Mouse (Mus musculus) brown adipose tissue, adult 24 weeks (tissue): ENCODE measurements around the gene Rfng. TPM values are rescaled to one million over a fixed set of nuclear protein-coding genes. Genes with fewer than 3 reads are reported as not detected.
A peak's percentile ranks its signal among the peaks of the same experiment; 100 is the strongest.
"Not testable (repeated sequence)": the region's sequence is repeated elsewhere in the genome, so short reads cannot be mapped to it uniquely, and the experiment has no call there.

Experiments
- H3K27ac ChIP-seq: fragments of 200-500 bp; replicated peaks from 2 replicates; pipeline ENCODE4 v1.5.1; 2012; ENCODE audit warnings: low read depth, mild to moderate bottlenecking, low read length
- H3K4me1 ChIP-seq: fragments of 200-500 bp; 2 replicates; pipeline ENCODE4 v1.6.1; 2012; ENCODE audit warnings: low read length, mixed read lengths; ENCODE audit not compliant: control insufficient read depth, insufficient read depth, insufficient read length
- H3K4me3 ChIP-seq: fragments of 200-500 bp; 2 replicates; pipeline ENCODE4 v1.5.1; 2012; ENCODE audit warnings: low read depth, mild to moderate bottlenecking, low read length, moderate library complexity; ENCODE audit not compliant: insufficient read depth
- polyA plus RNA-seq: library from polyadenylated mRNA; stranded (reverse); fragments of >200 nt; gene quantifications from 2 replicates; pipeline ENCODE4 v1.2.4, GENCODE M21; 2012; ENCODE audit not compliant: missing spikeins, insufficient read depth, insufficient read length

Rfng gene
- 14.0 and 15.1 TPM in 2 replicates for polyA plus RNA-seq

GRCm38 (mm10) chr11:120784064-120784791 is at the start of gene Rfng, which contains the start of gene Gps1:
Rfng (minus strand) TSS chr11:120784207.
Gps1 (plus strand) TSS chr11:120784272.
- H3K27ac ChIP-seq, result peak within 1 kb of the TSS; percentile 41; the same call in 1 of the 2 replicates
- peak within 1 kb of the TSS; percentile 99 for H3K4me3 ChIP-seq
- H3K4me1 ChIP-seq, result peaks cover 9% of the 10 kb centered on the region

GRCm38 (mm10) chr11:120832962-120833361 is 49.0 kb upstream of the Rfng start:
- H3K4me3 ChIP-seq, H3K4me1 ChIP-seq, H3K27ac ChIP-seq: not testable (repeated sequence)

- no peak overlapping the region for H3K4me3 ChIP-seq
- no peak overlapping the region for H3K27ac ChIP-seq
- no peaks in the 10 kb centered on the region; the same call in 1 of the 2 replicates for H3K4me1 ChIP-seq
Observed at GRCm38 (mm10) chr11:120831659-120832440, 47.8 kb upstream of the Rfng start.

- Histone ChIP-seq H3K4me3 (no peak overlapping the region), H3K27ac (no peak overlapping the region), H3K4me1 (no peaks in the 10 kb centered on the region; the same call in 1 of the 2 replicates)
Observed at GRCm38 (mm10) chr11:120830686-120831085, 46.7 kb upstream of the Rfng start.

GRCm38 (mm10) chr11:120829757-120830532 is 45.9 kb upstream of the Rfng start:
- Histone ChIP-seq H3K27ac (no peak overlapping the region), H3K4me1 (peaks cover 2% of the 10 kb centered on the region; the same call in 1 of the 2 replicates), H3K4me3 (no peak overlapping the region)

- no peak overlapping the region for H3K4me3 ChIP-seq
- no peak overlapping the region for H3K27ac ChIP-seq
- H3K4me1 ChIP-seq, result peaks cover 2% of the 10 kb centered on the region; the same call in 1 of the 2 replicates
Observed at GRCm38 (mm10) chr11:120828416-120828815, 44.4 kb upstream of the Rfng start.

- Histone ChIP-seq H3K4me1 (peaks cover 5% of the 10 kb centered on the region), H3K27ac (no peak overlapping the region), H3K4me3 (no peak overlapping the region)
Observed at GRCm38 (mm10) chr11:120826016-120826953, 42.3 kb upstream of the Rfng start.

GRCm38 (mm10) chr11:120825289-120825863 is 41.4 kb upstream of the Rfng start:
- Histone ChIP-seq H3K4me3 (no peak overlapping the region), H3K27ac (no peak overlapping the region), H3K4me1 (peaks cover 5% of the 10 kb centered on the region)

- peaks cover 5% of the 10 kb centered on the region for H3K4me1 ChIP-seq
- H3K27ac ChIP-seq, result peak overlapping the region; percentile 28; the same call in 1 of the 2 replicates
- H3K4me3 ChIP-seq, result peak overlapping the region; percentile 78
Observed at GRCm38 (mm10) chr11:120824787-120825288, 40.8 kb upstream of the Rfng start.

- peak within 1 kb of the TSS; percentile 78 for H3K4me3 ChIP-seq
- peak within 1 kb of the TSS; percentile 28 for H3K27ac ChIP-seq
- peaks cover 5% of the 10 kb centered on the region for H3K4me1 ChIP-seq
Observed at GRCm38 (mm10) chr11:120823956-120824786, 40.2 kb upstream of the Rfng start, which contains the start of gene Fasn. Fasn (minus strand) TSS chr11:120824547.

- peak overlapping the region; percentile 78 for H3K4me3 ChIP-seq
- peaks cover 5% of the 10 kb centered on the region for H3K4me1 ChIP-seq
- peak overlapping the region; percentile 11 for H3K27ac ChIP-seq
Observed at GRCm38 (mm10) chr11:120823551-120823947, 39.5 kb upstream of the Rfng start.

- H3K4me1 ChIP-seq, result peaks cover 5% of the 10 kb centered on the region
- peak overlapping the region; percentile 11 for H3K27ac ChIP-seq
- peak overlapping the region; percentile 78 for H3K4me3 ChIP-seq
Observed at GRCm38 (mm10) chr11:120822831-120823550, 39.0 kb upstream of the Rfng start.
